Mouse (Mus musculus) central nervous system, embryonic 11.5 days (tissue): ENCODE measurements around the gene Tex10. TPM values are rescaled to one million over a fixed set of nuclear protein-coding genes. Genes with fewer than 3 reads are reported as not detected.

Experiments used
- polyA plus RNA-seq: library from polyadenylated mRNA; depleted of rRNA; stranded (reverse); fragments of >200 nt; gene quantifications from 2 replicates; pipeline ENCODE4 v1.2.3, GENCODE M21; 2012; rRNA removed

Tex10 gene
- 26.7 and 46.8 TPM in 2 replicates for polyA plus RNA-seq

DNA sequence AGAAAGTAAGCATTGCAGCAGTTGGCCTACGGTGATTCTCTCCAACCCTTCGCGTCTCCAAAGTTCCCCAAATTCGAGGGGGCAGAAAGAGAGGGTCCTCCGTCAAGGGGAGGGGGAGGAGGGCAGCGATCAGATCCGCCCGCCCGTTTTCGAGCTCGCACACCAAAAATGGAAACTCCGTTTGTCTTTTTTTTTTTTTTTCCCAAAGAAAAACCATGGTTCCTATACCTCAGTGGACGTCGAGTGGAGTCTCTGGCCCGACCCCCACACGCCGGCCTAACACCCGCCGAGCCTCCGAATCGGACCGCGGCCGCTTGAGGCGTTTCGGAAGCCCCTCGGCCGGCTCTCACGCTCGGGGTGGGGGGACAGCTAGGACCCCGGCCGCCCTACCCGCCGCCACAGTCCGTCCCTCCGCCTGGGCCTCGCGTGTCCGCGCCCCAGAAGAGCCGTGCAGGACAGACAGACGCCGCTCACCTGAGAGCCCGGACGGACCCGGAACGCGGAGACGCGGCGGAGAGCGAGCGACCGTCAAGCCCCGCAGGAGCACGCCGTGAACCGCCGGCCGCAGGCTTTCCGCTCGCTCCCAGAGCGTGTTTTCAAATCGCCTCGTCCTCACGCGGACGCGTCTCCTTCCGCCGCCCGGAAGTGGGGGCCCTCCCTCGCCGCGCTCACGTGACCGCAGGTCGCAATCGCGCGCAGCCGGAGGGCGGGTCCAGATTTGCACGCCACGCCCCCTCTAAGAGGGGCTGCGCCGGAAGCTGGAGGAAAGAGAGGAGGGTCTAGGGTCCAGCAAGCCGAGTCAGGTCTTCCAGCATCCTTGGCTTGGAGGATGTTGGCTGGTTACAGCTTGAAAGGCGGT, at the start of gene Tex10:
Tex10 (minus strand) TSS at position 668 of the 859 bp plus-strand sequence.

Other genes with a start within 250 kb of the Tex10 start
- gene Erp44, start 193.9 kb downstream of the Tex10 start, polyA plus RNA-seq = 21.0 and 27.2 TPM in 2 replicates
- 6.3 and 7.6 TPM in 2 replicates for gene Invs, start 193.7 kb downstream of the Tex10 start, polyA plus RNA-seq
- 70.7 and 86.6 TPM in 2 replicates for gene Msantd3, start 66.5 kb upstream of the Tex10 start, polyA plus RNA-seq
- 185 and 204 TPM in 2 replicates for gene Tmeff1, start 111.7 kb upstream of the Tex10 start, polyA plus RNA-seq
- 3.6 and 5.1 TPM in 2 replicates for gene Cavin4, start 190.1 kb upstream of the Tex10 start, polyA plus RNA-seq